Mouse (Mus musculus) lung, postnatal 0 days (tissue): ENCODE data around the gene Dtx1.

Experiments
- CTCF ChIP-seq: IDR thresholded peaks from 2 replicates; pipeline ENCODE4 v1.5.1; 2016; ENCODE audit warnings: antibody characterized with exemption, mild to moderate bottlenecking
- EP300 ChIP-seq: IDR thresholded peaks from 2 replicates; pipeline ENCODE4 v1.6.1; 2016; ENCODE audit warnings: antibody characterized with exemption, mild to moderate bottlenecking, control low read depth

GRCm38 (mm10) chr5:120710826-120711248 is 890 bp downstream of the Dtx1 start:
- no peak for TF ChIP-seq EP300
- TF ChIP-seq CTCF, result no peak
